Mouse (Mus musculus) CD8-positive naive resting alpha-beta T cell, adult 57 days (primary cell): ENCODE results near the gene Sele. TPM values are rescaled to one million over a fixed set of nuclear protein-coding genes. Genes with fewer than 3 reads are reported as not detected.

ENCODE experiments used
- total RNA-seq: library from RNA; stranded (reverse); gene quantifications from one replicate; pipeline ENCODE4 v1.2.4, GENCODE M21; 2023

The Sele gene
- not detected for total RNA-seq

GRCm38 (mm10) chr1:164047934-164048333 lies at the start of gene Sele:
Gene Sele (plus strand): TSS chr1:164048234.

GRCm38 (mm10) chr1:164061925-164062324 lies 13.9 kb downstream of the Sele start, which contains the start of gene Sell:
Gene Sell (plus strand): TSS chr1:164061982.

Other genes starting within 250 kb of the Sele start
- 39.6 TPM for gene Scyl3, start 119.1 kb upstream of the Sele start, total RNA-seq
- gene BC055324, start 53.4 kb upstream of the Sele start, total RNA-seq: 2.7 TPM
- gene Mettl18, start 53.3 kb upstream of the Sele start, total RNA-seq: 5.9 TPM
- 700 TPM for gene Sell, start 13.7 kb downstream of the Sele start, total RNA-seq
- 1.7 TPM for gene Selp, start 67.0 kb downstream of the Sele start, total RNA-seq
- gene F5, start 103.6 kb downstream of the Sele start, total RNA-seq: 0.46 TPM
- gene Slc19a2, start 200.8 kb downstream of the Sele start, total RNA-seq: 8.8 TPM
- 4.5 TPM for gene Ccdc181, start 227.4 kb downstream of the Sele start, total RNA-seq